Mouse (Mus musculus): ENCODE measurements around the gene Lgals7.
A peak's percentile ranks its signal among the peaks of the same experiment; 100 is the strongest.

Gene Lgals7

DNA sequence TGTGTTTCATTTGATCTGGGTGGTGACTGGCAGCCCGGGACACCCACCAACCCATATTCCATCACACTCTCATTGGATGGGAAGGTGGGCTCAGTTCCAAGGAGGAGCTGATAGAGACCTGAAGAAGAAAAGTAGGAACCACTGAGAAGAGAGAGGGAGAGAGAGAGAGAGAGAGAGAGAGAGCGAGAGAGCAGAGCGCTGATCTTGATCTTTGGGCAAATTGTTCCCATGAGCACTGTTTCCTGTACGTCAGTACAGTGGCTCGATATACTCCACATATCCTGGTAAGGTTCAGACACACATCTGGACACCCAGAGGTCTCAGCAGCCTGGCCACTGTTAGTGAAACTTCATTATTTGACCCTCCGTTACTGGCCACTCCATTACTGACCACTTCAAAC lies at the start of gene Lgals7:
TSS of gene Lgals7 (plus strand) at position 314 of the 400 bp plus-strand sequence.
- DNase-seq (ENCODE audit: low read depth, low spot score), result no peak

DNA sequence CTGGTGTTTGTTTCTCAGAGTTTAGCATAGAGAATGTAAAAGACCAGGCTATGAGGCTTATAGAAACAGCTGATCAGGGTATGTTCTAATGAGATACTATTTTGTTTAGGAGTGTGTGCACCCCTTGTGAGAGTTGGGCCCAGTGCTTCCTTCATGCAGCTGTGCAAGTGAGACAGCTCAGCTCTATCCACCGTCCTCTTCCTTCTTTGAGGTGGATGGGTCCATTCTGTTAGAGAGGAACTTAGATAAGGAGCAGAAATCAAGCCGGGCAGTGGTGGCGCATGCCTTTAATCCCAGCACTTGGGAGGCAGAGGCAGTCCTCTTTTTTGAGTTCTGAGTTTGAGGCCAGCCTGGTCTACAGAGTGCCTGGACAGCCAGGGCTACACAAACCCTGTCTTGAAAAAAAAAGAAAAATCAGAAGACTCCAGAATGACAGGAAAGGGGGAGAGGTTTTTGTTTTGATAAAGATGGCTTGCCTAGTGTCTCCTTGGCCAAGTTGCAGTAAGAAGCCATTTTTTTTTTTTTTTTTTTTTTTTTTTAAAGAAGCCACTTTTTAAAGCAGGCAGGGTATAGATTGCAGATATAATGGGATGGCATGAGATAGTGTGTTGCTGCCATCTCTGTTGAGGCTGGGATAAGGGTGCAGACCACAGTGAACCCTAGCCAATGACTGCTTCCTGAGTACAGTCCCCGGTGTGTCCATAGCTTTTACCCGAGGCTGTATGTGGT lies 49.2 kb upstream of the Lgals7 start:
- no peak for DNase-seq (ENCODE audit: low read depth, low spot score)

DNA sequence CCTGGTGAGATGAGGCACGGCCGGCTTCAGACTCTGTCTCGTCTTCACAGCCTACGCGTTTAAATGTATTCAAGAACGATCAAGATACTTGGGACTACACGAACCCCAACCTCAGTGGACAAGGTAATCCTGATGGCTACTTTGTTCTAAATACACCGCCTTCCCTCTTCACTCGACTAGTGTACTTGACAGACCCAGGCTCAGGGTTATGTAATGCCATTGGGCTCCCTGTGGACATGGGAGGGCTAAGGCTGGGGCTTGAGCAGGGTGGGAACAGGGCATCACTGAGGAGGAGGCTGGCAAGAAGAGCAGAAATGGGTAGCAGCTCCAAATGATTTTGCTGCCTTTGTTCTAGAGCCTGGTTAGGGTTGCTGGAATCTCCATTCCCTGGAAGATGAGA lies 48.4 kb upstream of the Lgals7 start:
- no peak for DNase-seq (ENCODE audit: low read depth, low spot score)

DNA sequence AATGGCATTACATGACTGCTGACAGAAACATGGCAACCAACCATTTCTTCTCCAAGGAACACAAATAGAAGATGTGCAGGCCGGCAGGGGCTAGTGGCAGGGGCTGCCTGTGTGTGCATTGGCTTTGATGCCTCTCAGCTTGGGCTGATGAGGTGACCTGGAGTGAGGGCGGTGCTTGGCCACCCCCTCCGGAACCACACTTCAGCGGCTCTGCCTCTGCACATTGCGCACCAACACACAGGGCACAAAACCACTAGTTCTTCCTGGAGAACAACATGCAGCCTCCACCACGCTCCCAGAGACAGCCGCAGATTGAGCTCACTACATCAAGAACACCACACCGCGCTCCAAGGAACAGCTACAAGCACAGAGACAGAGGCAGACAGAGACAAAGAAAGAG lies 47.5 kb upstream of the Lgals7 start:
- no peak for DNase-seq (ENCODE audit: low read depth, low spot score)

DNA sequence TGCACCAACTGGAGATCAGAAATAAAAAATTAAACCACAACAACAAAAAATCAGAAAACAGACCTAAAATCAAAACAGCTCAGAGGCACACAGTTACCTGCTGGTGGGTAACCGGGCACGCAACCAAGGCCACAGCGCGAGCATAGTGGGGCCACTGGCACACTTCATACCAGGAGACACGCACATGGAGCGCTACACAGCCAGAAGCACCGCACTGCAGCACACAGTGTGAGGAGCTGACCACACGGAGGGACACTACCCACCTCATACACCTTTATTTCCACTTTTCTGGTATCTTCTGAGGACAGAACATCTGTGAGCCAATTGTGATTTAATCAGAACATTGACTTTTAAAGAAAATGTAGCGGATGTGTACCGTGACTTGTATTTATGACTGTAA lies 46.7 kb upstream of the Lgals7 start:
- DNase-seq (ENCODE audit: low read depth, low spot score), result no peak

DNA sequence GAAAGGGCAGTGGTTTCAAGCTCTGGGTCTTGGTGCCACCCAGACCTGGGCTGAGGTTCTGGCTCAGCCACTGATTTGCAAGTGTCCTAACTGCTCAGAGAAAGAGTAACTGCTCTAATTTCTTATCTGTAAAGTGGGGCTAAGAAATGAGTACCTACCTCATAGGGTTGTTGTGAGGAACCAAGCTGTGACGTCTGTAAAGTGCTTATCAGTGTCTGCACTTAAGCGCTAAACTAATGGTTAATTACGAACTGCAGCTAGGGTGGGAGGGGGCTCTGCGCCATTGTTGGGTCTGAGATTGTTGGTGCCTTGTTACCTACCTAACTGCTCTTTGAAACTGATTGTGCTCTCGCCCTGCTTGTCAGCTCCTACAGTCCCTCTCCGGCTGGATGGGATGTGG lies 46.1 kb upstream of the Lgals7 start:
- DNase-seq (ENCODE audit: low read depth, low spot score), result no peak

- DNase-seq (ENCODE audit: low read depth, low spot score), result no peak
Measured at GRCm38 (mm10) chr7:28817957-28818356, 45.7 kb upstream of the Lgals7 start.

- DNase-seq (ENCODE audit: low read depth, low spot score), result no peak
Measured at GRCm38 (mm10) chr7:28818436-28818835, 45.2 kb upstream of the Lgals7 start.

DNA sequence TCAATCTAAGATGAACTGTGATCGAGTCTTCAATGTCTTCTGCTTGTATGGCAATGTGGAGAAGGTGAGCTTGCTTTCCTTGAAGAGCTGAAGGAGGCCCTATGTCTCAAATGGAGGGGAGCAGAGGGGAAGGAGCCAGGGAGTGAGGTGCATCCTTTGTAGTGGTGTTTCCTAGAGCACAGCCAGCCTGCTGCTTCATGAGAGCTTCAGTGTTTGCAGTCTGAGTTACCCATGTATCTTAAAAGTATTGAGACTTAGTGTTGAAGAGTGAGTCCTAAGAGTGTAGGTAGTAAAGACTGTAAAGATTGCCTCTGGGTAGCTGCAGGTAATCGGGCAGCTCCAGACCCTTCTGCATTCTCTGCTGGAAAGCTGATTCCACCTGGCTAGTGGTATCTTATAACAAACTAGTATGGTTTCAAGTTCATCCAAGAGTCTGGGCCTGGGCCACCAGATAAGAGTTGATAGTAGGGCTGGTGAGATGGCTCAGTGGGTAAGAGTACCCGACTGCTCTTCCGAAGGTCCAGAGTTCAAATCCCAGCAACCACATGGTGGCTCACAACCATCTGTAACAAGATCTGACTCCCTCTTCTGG lies 44.7 kb upstream of the Lgals7 start:
- no peak for DNase-seq (ENCODE audit: low read depth, low spot score)

DNA sequence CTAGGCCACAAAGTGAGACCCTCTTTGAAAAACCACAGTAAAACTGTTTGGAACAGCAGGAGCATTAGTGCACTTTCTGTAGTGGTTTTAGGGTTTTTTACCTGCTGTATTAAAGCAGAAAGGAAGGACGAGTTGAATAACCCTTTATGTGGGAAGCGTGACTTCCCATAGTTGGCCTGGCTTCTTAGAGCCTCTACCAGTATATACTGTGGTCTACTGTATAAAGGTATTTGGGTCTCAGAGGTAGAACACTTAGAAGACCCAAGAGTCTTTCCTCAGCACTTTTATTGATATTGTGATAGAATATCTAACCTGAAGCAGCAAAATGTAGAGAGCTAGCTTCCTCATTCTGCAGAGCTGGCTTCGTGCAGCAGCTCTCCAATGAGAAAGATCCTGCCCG lies 44.1 kb upstream of the Lgals7 start:
- DNase-seq (ENCODE audit: low read depth, low spot score), result no peak

GRCm38 (mm10) chr7:28820358-28821260 lies 43.0 kb upstream of the Lgals7 start:
- DNase-seq (ENCODE audit: low read depth, low spot score), result no peak

DNA sequence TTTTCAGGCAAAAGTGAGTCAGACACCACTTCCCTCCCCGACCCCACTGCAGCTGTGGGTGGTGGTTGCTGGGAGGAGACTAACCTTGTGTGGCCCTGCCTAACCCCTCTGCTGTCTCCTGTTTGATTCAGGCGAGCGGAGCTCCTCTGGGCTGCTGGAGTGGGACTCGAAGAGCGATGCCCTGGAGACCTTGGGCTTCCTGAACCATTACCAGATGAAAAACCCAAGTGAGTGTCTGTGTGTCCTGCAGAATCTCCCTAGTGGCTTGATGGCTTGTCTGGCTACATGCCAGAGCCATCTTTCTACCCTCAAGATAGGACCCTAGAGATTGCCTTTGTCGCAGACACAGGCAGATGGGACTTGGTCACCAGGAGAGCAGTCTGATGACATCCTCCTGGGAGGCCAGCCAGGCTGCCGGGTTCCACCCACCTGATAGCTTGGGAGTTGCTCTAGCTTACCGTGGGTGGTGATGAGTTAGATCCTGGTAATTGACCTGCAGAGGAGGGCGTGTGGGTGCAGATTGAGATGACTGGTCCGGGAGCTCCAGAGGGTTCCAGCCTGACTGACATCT lies 42.3 kb upstream of the Lgals7 start:
- DNase-seq (ENCODE audit: low read depth, low spot score), result peak; percentile 64

GRCm38 (mm10) chr7:28822556-28822955 lies 41.1 kb upstream of the Lgals7 start:
- no peak for DNase-seq (ENCODE audit: low read depth, low spot score)

- DNase-seq (ENCODE audit: low read depth, low spot score), result no peak
Measured at GRCm38 (mm10) chr7:28822993-28823903, 40.4 kb upstream of the Lgals7 start.

DNA sequence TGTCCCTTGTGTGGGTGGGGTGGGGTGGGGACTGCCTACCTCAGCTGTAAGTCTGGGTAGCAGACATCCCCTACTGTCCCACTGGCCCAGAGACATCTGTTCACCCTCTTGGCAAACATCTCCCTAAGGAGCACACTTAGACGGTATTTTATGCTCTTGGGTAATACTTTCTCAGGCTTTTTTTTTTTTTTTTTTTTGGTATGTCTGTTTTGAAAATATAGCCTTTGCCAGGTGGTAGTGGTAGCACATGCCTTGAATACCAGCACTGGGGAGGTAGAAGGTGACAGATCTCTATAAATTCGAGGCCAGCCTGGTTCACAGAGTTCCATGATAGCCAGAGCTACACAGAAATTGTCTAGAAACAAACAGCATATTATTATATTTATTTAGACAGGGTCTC lies 39.7 kb upstream of the Lgals7 start:
- DNase-seq (ENCODE audit: low read depth, low spot score), result no peak

GRCm38 (mm10) chr7:28824941-28825685 lies 38.5 kb upstream of the Lgals7 start, which contains the start of gene Ech1:
Ech1 (plus strand) TSS chr7:28825217.
- peak; percentile 86 for DNase-seq (ENCODE audit: low read depth, low spot score)

- no peak for DNase-seq (ENCODE audit: low read depth, low spot score)
Measured at GRCm38 (mm10) chr7:28825686-28826401, 37.8 kb upstream of the Lgals7 start.

- no peak for DNase-seq (ENCODE audit: low read depth, low spot score)
Measured at GRCm38 (mm10) chr7:28826402-28826772, 37.3 kb upstream of the Lgals7 start.

DNA sequence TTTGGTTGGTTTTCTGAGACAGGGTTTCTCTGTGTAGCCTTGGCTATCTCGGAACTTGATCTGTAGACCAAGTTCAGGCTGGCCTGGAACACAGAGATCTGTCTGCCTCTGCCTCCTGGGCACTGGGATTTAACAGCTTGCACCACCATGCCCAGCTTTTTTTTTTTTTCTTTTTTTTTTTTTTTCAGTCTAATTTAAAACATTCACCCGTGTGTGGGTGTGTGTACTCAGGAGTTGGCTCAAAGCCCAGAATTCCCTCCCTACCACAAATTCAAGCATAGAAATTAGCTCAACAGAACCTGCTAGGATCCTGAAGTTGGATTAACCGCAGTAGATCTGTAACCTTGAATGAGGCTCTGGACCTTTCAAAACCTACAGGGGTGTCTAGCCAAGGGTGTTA lies 36.3 kb upstream of the Lgals7 start:
- peak; percentile 78 for DNase-seq (ENCODE audit: low read depth, low spot score)

DNA sequence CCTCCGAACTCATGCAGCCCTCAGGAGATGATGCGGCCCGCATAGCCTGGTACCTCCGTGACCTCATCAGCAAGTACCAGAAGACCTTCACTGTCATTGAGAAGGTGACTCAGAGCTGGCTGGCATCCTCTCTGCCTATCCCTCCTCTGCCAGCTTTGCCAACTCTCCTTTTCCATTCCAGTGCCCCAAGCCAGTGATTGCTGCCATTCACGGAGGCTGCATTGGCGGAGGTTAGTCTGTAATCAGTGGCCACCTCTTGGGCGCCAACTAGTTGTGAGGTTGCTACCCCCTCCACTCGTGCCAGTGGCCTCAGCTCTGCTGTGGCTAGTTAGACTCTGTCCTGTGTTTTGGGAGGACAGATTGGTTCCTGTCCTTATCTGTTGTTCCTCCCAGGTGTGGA lies 33.8 kb upstream of the Lgals7 start:
- DNase-seq (ENCODE audit: low read depth, low spot score), result no peak

All from telencephalon, adult 2 months (tissue).